Mouse (Mus musculus) retina, embryonic 14.5 days (tissue): Measurements from ENCODE around the gene H2al1h.
"Not testable (repeated sequence)": the region's sequence is repeated elsewhere in the genome, so short reads cannot be mapped to it uniquely, and the experiment has no call there.

ENCODE experiments used
- DNase-seq: peaks from one replicate; pipeline ENCODE4 v3.0.0-alpha.2; 2015; ENCODE audit warnings: low spot score

H2al1h gene

GRCm38 (mm10) chrX:11321192-11321591 is at the start of gene H2al1h:
Gene H2al1h, plus strand, starts transcription at chrX:11321492.
- DNase-seq: not testable (repeated sequence)

- no peak for DNase-seq
Measured at GRCm38 (mm10) chrX:11273190-11273589, 48.1 kb upstream of the H2al1h start.

GRCm38 (mm10) chrX:11277083-11277482 is 44.2 kb upstream of the H2al1h start:
- DNase-seq: no peak

- DNase-seq: no peak
Measured at GRCm38 (mm10) chrX:11280741-11281140, 40.6 kb upstream of the H2al1h start.

GRCm38 (mm10) chrX:11288306-11288882 is 32.9 kb upstream of the H2al1h start:
- DNase-seq: no peak

- no peak for DNase-seq
Measured at GRCm38 (mm10) chrX:11289244-11289643, 32.0 kb upstream of the H2al1h start.

- not testable (repeated sequence) for DNase-seq
Measured at GRCm38 (mm10) chrX:11298957-11299356, 22.3 kb upstream of the H2al1h start, which contains the start of gene H2al1a. Gene H2al1a, plus strand, starts transcription at chrX:11299257.

GRCm38 (mm10) chrX:11302132-11302531 is 19.2 kb upstream of the H2al1h start, which contains the start of gene H2al1b:
Gene H2al1b, plus strand, starts transcription at chrX:11302432.
- DNase-seq: not testable (repeated sequence)

GRCm38 (mm10) chrX:11305355-11305754 is 15.9 kb upstream of the H2al1h start, which contains the start of gene H2al1c:
Gene H2al1c, plus strand, starts transcription at chrX:11305655.
- not testable (repeated sequence) for DNase-seq

GRCm38 (mm10) chrX:11308524-11308923 is 12.8 kb upstream of the H2al1h start, which contains the start of gene H2al1d:
Gene H2al1d, plus strand, starts transcription at chrX:11308824.
- DNase-seq: not testable (repeated sequence)

GRCm38 (mm10) chrX:11311634-11312033 is 9.7 kb upstream of the H2al1h start, which contains the start of gene H2al1e:
Gene H2al1e, plus strand, starts transcription at chrX:11311934.
- not testable (repeated sequence) for DNase-seq

- not testable (repeated sequence) for DNase-seq
Measured at GRCm38 (mm10) chrX:11314858-11315257, 6.4 kb upstream of the H2al1h start, which contains the start of gene H2al1f. Gene H2al1f, plus strand, starts transcription at chrX:11315158.

- DNase-seq: not testable (repeated sequence)
Measured at GRCm38 (mm10) chrX:11317956-11318355, 3.3 kb upstream of the H2al1h start, which contains the start of gene H2al1g. Gene H2al1g, plus strand, starts transcription at chrX:11318256.

GRCm38 (mm10) chrX:11324359-11324758 is 3.1 kb downstream of the H2al1h start, which contains the start of gene H2al1i:
Gene H2al1i, plus strand, starts transcription at chrX:11324659.
- not testable (repeated sequence) for DNase-seq

- DNase-seq: not testable (repeated sequence)
Measured at GRCm38 (mm10) chrX:11327522-11327921, 6.2 kb downstream of the H2al1h start, which contains the start of gene H2al1j. Gene H2al1j, plus strand, starts transcription at chrX:11327822.

GRCm38 (mm10) chrX:11345762-11346161 is 24.5 kb downstream of the H2al1h start:
- DNase-seq: peak; percentile 15

GRCm38 (mm10) chrX:11346756-11347155 is 25.5 kb downstream of the H2al1h start:
- DNase-seq: no peak

- DNase-seq: no peak
Measured at GRCm38 (mm10) chrX:11360823-11361222, 39.5 kb downstream of the H2al1h start.

GRCm38 (mm10) chrX:11361261-11361660 is 40.0 kb downstream of the H2al1h start:
- DNase-seq: no peak

- peak; percentile 1 for DNase-seq
Measured at GRCm38 (mm10) chrX:11363890-11364289, 42.6 kb downstream of the H2al1h start.

GRCm38 (mm10) chrX:11365151-11365550 is 43.9 kb downstream of the H2al1h start:
- DNase-seq: no peak
